Mouse (Mus musculus): ENCODE measurements around the gene Kif21b.

- TF ChIP-seq GATA1 (IDR thresholded peaks at IDR 0.05; ENCODE audit: borderline replicate concordance, low read length), result no peak
- no peak for TF ChIP-seq FLI1 (IDR thresholded peaks at IDR 0.05; ENCODE audit: low read length)
Measured at GRCm38 (mm10) chr1:136223758-136224342, 92.7 kb downstream of the Kif21b start.
